Mouse (Mus musculus): ENCODE data around the gene Egfr.

Egfr gene

DNA sequence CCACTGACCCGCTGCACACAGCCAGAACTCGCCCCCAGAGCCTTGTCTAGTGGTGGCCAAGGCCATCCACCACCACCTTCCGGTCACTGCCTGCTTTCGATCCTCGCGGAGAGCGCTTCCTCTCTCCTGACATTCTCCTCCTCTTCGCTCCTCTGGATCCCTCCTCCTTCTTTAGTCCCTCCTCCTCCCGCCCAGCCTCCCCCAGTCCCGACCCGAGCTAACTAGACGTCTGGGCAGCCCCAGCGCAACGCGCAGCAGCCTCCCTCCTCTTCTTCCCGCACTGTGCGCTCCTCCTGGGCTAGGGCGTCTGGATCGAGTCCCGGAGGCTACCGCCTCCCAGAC, at the start of gene Egfr:
Gene Egfr (plus strand): TSS at position 197 of the 342 bp plus-strand sequence.
- DNase-seq, result peak; percentile 1

DNA sequence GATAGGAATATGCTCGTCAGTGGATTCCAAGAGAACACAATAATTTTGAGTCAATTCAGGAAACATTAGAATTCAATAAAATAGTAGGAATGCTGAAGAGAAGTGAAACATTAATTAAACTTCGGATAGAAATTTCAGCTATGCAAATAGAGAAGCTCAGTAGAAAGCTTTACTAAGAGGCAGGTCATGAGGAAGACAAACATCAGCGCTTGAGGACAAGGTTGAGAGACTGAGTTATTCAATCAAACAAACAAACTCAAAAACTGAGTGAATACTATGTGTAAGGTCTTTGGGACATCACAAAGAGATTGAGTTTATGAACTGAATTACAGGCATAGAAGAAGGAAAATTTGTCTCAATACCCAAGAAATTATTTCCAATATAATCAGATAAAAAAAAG, 48.8 kb upstream of the Egfr start:
- no peak for DNase-seq

DNA sequence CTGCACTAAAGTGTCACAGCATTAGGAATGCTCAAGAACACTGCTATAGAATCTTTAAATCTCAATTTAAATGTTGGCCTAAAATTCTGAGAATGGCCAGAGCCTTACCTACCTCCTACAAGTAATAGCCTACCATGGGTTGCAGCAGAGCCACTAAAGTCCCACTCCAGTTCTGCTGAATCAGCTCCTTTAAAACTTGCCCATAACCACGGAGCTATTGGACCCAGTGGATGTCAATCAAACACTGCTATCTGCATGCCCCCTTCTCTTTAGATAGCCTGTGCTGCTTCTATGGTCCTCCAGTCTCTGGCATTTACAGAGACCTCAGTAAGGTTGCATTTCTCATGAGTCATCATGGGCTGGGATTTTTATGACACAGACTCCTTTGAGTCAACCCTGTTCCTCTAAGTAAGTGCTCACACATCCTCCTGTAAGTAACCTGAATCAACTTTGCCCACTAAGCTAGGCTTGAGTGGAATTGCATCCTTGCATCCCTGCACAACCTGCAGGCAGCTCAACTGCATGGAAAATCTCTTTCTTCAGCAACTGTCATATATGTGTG, 16.8 kb upstream of the Egfr start:
- no peak for DNase-seq

DNA sequence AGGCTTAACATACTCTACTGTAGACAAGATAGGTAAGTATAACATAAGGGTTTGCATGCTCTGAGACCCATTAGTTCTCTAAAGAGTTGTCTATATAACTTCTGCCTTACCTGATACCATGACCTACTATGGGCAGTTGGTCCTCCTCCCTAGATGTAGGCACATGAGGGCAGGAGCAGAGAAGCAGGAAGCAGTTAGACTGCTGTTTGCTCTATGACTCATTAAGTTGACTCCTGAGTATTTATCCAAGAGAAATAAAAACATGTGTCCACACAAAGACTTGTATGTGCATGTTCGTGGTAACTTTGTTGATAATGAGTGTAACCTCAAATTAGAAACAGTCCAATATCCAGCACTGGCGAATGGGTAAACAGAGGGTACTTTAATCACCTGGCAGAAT, 14.7 kb upstream of the Egfr start:
- DNase-seq, result no peak

DNA sequence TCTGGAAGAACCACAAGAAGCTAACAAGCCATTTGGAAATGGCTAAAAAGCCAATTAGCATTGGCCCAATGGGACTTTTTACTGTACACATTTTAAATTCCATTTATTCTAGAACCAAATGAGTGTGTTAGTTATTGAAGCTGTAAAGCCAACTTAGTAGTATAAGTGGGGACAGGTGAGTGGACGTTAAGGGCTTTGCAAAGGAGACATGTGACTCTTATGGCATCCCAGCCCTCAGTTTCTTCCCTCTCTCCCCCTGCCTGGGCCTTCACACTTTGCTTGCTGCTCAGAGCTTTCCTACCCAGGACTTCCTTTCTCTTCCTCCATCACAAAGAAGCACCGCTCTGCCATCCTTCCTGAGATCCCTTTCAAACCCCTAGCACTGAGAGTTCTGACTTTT, 13.3 kb upstream of the Egfr start:
- no peak for DNase-seq

DNA sequence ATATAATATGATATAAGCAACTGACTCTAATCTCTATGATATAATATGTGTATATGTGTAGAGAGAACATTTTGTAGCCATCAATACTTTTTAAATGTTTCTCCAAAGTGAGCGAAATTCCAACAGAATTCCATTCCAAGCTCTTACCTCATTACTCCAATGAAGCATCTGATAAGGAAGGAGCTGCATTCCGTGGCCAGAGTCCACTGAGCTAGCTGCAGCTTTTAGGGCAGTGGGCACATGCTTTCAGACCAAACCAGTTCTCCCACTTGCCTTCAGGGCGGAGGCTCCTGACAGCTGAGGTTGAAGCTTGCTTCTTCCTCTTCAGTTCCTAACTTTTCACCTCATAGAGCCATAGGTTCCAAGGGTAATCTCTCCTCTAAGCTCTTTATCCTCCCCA, 12.8 kb upstream of the Egfr start:
- DNase-seq, result no peak

DNA sequence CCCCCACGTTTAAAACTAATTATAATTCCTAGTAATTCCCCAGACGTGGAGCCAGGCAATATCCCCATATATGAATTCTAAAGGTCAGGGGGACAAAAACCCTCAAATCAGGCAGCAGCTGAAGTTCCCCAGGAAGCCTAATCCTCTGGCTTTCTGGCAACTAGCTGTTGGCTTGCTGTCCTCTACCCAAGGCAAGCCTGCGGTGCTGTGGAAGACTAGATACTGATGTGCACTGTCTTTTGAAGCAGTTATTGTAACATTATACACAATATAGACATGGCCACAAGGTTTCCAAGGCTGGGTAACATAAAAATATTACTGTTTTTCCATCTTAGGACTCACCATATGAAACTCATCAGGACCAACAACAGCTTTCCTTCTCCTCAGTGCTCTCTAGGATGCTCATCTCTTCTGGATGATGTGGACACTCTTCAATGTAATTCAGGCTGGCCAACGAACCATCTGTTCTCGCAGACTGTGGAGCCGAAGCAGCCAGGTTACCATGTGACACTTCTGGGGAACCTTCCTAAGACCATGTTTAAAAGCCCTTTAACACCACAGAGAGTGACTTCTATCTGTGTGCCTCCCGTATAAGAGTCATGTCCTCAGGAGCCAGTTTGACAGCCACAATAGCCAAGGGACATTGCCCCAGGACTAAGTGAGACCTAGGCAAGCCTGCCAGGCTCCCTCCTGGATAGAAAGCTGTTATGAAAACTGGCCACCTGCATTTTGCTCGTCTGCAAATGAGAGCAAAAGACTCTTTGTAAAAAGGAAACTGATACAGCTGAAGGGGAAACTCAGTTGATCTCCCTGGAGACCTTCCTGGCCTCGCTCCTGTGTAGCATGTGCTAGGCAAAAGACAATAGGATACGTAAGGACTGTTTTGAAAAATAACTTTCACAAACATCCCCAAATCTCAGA, 11.1 kb upstream of the Egfr start:
- DNase-seq, result no peak

DNA sequence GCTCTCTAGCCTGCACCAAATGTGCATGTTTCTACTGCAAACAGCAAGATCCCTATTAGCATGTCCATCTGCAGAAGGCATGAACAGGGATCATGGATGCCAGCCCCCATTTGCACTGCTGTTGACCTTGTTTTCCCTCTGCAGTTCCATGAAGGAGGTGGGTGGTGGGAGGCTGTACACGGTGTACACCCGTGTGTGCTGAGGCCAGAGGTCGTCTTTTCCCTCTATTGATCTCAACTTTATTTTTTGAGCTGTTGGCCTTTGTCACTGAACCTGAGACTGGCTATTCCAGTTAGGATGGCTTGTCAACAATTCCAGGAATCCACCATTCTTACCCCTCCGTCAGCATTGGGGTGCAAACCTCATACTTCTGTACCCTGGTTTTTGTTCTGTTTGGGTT, 9.8 kb upstream of the Egfr start:
- DNase-seq, result no peak

DNA sequence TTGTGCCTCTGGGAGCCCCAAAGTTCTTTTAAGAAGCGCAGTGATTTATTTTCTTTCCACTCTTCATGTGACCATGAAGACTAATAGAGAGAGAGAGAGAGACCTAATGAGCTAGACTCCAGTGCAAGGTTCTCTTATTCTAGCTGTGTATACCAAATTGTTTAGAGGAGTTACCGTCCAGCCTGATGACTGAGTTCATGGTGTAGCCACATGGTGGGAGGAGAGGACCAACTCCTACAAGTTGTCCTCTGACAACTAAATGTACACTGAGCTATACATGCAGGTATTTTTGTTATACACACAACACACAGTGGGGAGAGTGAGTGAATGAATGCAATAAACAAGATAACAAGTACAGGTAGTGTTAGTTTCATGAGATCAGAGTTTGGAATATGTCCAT, 9.2 kb upstream of the Egfr start:
- no peak for DNase-seq

DNA sequence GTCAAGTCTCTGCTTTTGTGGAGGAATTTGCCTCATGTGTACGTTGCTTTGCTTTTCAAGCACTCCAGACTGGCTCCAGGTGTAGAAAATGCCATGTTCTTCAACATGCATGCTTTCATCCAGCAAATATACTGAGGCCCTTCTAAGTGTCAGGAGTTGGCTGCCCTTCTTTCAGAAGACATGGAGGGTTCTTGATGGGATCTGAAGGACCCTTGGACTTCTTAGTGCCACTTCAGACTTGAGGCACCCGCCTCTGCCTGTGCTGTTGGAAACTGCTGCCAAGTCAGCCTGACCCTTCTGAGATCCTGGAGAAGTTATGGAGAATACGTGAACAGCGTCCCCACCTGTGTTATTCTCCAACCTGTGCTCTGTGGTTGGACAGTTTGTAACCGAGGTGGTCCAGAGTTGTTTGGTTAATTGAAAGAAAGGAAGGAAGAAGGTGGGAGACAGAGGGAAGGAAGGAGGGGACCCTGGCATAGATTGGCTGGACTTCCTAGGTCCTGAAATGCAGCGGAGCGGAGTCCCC, 483 bp upstream of the Egfr start:
- no peak for DNase-seq

DNA sequence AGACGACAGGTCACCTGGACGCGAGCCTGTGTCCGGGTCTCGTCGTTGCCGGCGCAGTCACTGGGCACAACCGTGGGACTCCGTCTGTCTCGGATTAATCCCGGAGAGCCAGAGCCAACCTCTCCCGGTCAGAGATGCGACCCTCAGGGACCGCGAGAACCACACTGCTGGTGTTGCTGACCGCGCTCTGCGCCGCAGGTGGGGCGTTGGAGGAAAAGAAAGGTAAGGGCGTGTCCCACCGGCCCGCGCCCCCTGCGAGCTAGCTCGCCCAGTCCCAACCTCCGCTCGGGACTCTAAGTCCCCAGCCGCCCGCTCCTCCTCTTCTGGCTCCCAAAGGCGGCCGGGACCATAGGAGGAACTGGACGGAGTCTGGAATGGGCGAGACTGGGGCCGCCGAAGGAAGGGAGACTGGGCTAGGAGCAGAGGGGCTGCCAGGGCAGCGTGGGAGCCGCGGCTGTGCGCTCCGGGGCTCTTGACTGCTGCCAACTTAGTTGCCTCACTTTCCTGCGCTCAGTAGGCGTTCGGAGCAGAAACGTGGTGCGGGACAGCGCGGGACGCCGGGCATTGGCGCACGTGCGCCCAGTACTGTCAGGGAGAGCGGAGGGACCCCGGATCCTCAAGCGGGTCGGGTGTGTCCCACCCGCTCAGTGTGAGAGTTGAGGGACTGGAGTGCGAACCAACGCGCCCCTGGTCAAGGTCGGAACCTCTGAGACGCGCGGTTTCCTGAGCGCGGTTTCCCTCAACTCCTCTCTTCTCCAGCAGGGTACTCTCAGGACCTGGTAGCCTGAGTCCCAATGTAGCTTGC, 548 bp downstream of the Egfr start:
- DNase-seq, result no peak

DNA sequence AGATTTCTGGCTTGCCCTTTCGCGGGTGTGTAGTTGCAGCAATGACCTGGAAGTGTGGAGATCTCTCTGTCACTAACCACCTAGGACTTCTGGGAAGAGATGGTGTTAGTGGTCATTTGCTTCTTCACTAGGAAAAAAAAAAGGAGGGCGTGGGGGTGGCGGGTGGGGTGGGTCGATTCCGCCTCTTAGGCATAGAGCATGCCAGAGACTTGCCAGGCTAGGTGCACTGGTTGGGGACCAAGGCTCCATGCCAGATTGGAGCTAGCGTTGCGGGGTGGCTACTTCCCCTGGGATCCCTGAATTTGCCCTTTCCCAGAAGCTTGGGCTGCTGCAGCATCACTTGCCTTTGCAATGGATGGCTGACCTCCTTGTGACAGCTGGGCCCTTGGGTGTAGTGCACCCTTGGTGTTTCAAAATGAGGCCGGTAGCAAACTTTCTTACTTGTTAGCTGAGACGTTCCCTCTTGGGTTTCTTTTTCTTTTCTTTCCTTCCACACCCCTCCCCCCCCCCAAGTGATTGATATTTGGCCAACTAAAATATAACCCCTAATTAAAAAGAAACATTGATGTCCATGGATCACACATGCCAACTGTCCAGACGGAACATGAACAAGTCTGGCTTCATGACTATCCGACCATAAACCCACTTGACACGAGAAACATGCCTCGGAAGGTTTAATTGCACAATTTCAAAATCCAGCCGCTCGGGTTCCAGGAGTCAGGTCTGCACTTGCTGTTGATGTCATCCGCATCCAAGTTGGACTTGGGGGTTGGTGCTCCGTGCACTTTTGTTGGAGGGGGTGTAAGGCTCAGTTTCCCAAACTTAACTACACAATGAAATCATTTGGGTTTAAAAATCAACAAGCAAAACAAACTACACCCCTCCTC, 1.4 kb downstream of the Egfr start:
- DNase-seq, result no peak

DNA sequence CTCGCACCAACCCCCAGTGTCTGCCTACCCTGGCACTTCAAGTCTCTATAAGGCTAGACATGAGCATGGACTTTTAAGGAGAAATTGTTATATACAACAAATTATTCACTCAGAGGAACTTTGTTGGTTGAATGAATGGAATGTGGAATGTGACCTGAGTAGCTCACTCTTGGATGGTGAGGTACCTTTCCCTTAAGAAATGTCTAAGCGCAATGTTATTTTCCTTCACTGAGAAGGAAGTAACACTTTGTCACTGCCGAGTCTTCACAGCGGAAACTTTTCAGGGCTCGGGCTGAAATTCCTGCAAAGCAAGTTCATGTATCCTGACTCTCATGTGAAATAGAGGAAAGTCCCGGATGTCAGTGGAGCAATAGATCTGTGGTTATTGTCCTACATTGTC, 7.9 kb downstream of the Egfr start:
- no peak for DNase-seq

DNA sequence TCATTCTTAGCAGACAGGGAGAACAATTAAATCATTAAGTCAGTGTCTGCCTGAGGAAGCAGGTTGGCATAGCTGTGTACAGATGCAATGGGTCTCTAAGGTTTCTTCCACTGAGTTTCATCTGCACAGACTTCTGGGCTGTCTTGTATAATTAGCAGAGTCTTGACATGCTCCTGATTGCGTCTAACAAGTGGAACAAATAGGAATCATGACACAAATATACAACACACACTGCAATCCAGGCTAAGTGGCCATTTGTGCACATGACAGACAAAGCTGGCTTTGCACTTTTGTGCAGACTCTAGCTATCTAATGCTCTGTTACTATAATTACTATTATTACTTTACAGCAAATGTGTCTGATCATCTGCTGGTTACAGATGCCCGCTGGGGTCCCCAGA, 9.2 kb downstream of the Egfr start:
- no peak for DNase-seq

DNA sequence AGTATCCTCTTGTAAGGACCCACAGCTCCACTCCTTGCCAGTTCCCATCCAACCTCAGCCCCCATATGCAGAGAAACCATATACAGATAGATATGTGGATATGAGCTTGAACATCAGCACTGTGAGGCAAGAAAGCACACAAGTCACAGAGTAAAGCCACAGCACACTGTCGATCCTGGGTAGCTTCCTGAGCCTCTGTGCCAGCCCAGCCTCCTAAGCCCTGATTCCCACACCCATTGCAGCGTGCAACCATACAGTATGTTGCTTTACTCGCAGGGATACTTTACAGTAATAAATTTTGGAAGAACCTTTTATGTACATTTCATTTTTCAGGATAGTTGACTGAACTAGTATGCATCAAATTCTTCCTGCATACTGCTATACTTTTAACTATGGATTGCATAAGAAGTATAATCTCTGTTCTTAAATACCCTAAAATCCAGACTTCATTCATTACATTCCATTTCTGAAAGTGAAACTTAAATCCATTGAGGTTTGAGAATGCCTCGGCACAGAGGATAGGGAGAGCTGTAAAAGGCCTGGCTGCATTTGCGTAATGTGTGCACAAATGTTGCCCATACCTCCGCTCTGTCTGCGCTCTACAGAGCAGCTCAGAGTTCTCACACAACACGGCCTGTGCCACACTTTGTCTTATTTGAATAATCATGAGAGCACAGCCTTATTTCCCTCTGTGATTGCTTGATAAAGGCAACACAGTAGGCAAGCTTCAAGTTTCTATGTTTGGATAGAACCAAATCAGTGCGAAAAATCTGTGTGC, 14.2 kb downstream of the Egfr start:
- no peak for DNase-seq

DNA sequence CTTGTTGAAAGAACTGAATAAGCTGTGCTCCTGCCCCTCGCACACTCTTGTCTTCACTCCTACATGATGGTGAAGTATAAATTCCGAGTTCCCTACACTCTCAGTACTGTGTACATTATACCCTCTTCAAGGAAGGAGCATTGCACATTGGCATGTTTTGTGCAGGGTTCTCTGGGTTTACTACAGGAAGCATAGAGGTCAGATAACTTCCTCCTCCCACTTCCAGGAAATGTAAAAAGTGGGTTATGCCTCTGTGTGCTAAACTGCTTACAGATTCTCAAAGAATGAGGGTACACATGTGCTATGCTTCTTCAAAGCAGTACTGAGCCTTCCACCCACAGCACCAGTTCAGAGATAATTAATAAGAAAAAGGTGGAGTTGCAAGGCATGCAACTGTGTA, 16.0 kb downstream of the Egfr start:
- no peak for DNase-seq

DNA sequence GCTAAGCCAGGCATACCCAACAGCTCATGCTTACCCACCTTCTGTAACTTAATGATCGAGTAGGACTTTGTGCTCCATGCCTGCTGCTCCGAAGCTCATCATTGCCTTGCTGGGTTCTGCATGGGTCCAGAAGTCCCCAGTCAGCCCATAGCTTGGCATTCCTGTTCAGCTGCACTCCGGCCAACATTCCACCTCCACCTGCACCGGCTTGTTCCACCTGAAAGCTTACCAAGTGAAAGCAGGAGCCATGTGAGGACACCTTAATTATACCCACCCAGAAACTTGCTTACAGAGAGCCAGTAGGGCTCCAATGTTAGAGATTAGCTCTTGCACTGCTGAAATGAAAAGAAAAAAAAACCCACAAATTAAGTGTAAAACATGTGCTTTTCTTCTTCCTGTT, 17.3 kb downstream of the Egfr start:
- no peak for DNase-seq

DNA sequence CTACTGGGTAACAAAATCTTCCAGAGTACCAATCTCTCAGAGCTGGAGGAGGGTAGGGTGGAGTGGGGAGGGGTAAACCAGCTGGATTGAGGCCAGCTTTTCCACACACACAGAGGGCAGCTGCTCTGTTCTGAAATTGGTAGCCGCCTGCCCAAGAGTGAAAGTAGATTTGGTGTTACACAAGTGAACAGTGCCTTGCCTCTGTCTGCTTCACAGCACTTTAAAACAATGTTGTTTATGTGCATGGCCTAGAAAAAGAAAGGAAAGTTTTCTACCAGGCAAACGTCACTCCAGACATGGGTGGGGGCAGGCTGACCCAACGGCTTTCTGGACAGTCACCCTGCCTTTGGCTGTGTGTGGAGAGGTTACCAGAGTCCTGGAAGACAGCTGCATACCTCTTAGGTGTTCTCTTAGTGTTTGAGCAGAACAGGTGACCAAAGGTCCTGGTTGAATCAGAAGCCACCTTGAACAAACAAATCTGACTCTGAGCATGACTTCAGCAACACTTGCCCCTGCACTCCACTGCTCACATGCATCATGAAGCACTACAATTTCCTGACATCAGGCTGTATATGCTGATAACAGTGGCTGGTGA, 17.8 kb downstream of the Egfr start:
- DNase-seq, result no peak

DNA sequence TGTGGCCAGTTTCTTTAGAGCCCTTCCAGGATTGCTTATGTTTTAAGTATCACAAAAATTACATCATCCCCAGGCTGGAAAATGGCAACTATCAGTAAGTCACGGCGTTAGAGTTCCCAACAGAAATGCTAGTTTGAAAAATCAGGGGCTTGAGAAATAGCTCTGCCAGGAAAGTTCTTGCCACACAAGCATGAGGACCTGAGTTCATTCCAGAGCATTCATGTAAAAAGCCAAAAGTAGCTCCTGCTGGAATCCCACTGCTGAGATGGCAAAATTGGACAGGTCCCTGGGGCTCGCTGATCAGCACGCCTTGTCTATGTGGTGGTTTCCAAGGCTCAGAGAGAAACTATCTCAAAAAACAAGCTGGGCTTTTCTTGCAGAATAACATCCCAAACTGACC, 19.0 kb downstream of the Egfr start:
- DNase-seq, result no peak

DNA sequence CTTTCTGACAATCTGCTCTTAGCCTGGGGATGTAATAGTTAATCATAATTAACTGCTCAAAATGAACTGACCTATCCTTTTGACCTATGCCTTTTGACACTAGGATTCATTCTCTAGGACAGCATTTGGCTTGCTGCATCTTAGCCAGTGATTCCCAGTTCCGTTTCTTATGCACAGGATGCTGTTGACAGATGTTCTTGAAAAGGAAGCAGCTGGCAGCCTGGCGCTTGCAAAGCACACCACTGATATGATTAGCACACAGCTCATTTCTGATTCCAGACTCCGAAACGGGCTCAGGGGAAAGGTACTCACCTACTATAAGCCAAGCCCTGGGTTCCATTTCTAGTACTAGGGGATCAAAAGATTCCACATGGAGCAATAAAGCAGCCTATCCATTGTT, 20.7 kb downstream of the Egfr start:
- DNase-seq, result no peak

DNA sequence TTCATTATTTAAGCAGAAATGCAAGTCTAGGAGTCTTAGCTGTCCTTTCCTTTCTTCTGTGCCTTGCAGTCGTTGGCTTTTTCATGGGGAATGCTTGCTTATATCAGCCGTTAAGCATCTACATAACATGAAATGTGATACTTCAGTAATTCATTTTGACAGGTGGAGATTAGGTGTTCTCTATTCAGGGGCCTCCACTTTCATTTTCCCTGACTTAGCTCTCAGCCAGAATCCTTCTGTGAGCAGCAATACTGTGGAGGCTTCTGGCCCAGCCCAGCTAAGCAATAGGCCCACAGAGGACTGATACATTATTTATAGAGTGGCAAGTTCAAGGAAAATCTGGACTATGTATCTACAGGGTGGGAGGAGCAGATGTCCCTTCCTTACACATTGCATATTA, 25.0 kb downstream of the Egfr start:
- DNase-seq, result no peak

DNA sequence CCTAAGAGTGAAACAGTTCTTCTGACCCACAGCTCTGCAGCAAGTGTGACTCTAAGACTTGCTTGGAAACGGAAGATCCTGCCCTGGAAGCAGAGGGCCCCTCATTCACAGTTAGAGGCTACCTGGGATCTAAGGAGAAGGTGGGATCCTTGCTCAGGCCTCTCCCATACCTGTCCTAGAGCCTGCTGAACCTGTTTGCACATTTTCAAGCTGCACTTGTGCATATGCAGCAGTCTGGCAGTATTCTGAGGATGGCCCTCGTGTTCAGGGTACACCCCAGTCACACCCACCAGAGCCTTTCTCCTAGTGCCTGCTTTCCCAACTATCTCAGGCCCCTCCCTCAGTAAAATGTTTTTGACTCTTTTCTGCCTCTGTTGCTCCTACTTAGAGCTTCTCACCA, 29.6 kb downstream of the Egfr start:
- DNase-seq, result no peak
